Mouse (Mus musculus) gastrocnemius, postnatal 14 days (tissue): ENCODE measurements around the gene Mta1. TPM values are rescaled to one million over a fixed set of nuclear protein-coding genes. Genes with fewer than 3 reads are reported as not detected.

Experiments used
- DNase-seq: peaks from one replicate; pipeline ENCODE4 v3.0.0; 2021; ENCODE audit warnings: mixed read lengths
- intact Hi-C: fragments of 180-260 bp; cut with DNase I; formaldehyde crosslinking; loops from one replicate; pipeline ENCODE4 v1.15.1; 2025; ENCODE audit warnings: low total_unique reads
- total RNA-seq, 2 experiments: library from RNA; stranded (reverse); gene quantifications; 2 replicates each; pipeline ENCODE4 v1.2.3; 2021

The Mta1 gene
- total RNA-seq, 2 experiments from 2014 or later = 34.6 to 35.4 TPM

DNA sequence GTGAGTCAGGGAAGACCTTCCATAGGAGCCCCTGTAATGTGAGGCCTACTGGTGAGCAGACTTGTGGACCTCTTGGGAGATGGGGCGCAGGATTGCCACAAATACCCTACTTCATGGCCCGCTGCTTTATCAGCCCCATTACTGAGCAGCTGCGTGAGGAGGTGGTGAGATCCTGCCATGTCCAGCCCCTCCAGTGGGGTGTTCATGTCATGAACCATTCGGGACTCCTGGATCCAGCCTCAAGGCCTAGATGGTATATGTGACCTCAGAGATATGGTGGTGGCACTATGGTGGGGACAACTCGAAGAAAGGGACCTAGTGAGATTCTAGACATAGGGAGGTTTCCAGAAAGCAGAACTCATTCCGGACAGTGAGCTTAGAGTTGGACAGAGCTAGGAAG, 9.0 kb upstream of the Mta1 start:
- intact Hi-C loops = no loop called here
- DNase-seq = no peak

DNA sequence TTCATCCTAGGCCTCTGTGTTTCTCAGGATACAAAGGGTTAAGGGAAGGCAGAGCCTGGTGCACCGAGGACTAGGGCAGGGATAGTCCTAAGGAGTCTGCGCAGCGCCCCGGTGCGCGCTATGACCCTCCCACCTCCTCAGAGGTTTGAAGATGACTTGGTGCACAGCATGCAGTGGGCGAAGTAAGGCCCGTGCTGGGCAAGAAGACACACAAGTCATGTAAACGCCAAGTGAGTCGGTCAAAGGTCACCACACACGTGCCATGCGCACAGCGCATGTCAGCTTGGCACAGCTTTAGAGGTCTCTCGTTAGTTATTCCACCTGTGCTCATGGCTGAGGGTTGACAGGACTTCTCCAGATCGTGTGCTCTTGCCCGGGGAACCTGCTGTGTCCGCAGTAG, 8.0 kb upstream of the Mta1 start:
- no peak for DNase-seq
- intact Hi-C loops = no loop called here

DNA sequence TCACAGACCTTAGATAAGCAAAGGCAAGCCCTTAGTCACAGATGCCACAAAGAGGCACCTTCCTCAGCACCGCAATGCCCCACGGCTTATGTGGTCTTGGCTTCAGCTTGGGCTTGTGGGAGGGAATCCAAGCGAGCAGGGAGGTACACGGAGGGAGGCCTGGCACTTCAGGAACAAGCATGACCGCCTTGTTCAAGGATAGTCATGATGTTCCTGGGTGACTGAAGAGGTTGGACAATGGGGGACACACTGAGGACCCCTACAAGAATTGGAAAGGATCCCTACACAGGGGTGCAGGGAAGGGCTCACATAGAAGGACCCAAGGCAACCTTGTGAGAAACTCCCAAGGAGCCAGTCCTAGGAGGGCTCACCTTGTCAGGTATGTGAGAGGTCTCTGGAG, 1.0 kb upstream of the Mta1 start:
- intact Hi-C loops = no loop called here
- no peak for DNase-seq

DNA sequence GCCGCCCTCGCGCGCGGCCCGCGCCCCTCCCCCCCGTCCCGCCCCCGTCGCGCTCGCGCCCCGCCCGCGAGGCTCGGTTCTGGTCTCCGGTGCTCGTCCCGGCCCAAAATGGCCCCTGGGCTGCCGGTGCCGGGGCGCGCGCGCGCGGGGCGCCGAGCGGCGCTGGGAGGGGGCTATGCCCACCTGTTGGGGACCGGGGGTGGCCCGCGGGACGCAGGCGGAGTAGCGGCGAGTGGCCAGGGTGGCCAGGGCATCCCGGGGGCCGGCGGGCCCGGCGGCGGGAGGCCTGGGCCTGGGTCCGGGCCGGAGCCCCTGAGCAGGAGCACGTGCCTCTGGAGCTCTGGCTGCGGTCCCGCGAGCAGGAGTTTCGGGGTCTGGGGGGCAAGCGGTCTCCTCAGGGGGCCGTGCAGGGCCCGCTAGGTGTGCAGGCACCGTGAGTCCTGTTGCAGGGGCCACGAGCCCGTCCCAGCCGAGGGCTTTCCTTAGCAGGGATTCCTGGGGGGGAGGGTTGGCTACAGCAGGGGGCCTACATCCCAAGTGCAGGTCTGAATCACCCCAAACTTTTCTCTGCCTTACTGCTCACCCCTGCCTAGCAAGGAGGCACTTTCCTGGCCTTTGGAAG, 563 bp downstream of the Mta1 start:
- intact Hi-C loops = no loop called here
- DNase-seq = no peak

DNA sequence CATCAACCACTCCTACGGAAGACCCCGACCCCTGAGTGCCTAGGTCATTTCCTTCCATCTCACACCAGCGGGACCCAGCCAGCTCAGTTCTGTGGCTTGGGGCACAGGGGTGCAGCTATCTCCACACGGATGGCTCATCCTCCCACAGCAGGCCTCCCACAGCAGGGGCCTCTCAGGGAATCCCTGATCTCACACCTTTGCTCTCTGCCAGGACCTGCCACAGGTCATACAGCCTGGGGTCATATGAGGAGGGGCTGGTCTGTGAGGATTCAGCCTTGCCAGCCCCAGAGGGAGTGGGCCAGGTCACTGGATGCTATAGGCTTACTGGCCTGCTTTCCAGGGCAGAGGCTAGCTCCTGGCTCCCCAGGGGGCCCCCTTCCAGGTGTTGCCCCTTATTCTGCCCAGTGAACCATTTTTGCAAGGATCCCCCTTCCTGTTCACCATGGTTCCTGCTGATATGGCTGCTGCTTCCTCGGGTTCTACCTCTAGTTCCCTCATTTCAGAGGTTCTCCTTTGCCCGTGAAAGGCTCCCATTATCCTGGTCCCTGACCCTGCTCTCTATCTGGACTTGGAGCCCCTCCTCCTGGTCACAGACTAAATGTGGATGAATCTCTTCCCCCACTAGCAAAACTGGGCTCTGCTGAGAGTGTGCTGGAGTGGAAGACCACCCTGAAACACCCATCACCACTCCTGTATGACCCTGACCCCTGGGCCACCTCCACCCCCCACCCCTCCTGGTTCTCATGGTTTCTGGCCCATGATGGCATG, 1.6 kb downstream of the Mta1 start:
- intact Hi-C loops = no loop called here
- DNase-seq = no peak

DNA sequence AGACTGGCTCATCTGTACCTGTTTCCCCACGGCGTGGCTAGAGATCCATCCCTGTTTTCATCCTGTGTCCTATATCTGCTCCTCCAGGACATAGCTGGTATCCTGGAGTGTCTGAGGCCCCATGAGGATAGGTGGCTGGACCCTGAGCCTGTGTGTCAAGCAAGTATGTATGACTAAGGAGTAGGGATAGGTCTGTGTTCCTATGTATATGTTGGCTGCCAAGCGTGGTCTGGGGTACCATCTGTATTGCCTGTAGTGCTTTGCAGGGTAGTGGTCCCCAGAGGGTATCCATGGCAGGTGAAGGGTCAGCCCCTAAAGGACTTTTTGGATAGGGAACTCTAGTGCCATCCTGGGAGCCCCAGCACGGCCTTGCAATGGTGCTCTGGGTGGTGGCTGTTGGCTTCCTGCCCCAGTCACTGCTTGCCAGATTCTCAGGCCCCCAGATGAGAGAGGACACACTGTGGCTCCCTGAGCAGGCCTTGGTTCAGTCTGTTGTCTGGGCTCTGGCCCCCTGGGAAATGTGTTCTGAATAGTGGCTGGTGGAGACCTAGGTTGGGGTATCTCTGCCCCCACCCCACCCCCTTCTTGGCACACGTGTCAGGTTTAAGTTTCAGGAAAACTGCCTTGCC, 2.5 kb downstream of the Mta1 start:
- DNase-seq = peak; percentile 46
- intact Hi-C loops = no loop called here

DNA sequence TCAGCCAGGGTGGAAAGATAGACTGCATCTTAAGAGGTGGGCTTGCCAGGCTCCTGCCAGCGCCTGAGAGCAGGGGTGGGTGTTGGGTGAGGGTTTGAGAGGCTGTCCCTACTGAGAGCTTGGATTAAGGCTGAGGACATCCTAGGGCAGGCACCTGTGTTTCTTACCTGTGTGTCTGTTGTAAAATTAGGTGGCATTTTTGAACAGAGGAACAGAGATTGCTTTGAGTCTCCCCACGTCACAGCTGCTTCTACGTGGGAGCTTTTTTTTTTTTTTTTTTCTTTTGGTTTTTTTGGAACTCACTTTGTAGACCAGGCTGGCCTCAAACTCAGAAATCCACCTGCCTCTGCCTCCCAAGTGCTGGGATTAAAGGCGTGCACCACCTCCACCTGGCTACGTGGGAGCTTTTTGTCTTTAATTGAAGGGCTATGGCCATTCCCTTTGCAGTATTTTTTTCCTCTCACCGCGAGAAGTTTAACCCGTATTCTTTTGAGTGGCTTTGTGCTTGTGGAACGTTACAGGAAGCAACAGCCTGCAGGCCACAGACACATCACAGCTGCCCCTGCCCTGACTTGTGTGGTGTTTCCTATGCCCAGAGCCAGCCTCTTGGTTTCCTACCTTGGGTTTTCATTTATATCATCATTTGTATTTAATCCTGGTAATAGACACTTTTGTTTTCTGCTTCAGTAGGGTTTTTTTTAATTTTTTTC, 3.3 kb downstream of the Mta1 start:
- intact Hi-C loops = no loop called here
- DNase-seq = no peak

DNA sequence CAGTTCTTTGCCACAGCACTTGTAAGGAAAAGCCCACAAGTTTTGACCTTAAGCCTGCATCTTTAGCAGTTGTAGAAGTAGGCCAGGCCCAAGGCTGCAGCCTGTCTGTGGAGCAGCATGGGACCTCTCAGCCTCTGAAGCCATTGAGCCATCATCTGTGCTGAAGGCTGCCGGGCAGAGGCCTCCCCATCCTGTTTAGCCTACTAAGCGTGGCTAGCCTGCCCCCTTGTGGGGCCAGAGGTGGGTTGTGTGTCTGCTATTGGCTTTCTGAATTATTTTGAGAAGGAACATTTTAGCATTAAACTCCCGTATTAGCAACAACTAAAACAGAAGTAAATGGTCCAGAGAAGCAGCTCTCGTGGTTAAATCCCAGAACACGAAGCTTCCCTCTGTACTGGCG, 4.4 kb downstream of the Mta1 start:
- DNase-seq = peak; percentile 64
- intact Hi-C loops = no loop called here

DNA sequence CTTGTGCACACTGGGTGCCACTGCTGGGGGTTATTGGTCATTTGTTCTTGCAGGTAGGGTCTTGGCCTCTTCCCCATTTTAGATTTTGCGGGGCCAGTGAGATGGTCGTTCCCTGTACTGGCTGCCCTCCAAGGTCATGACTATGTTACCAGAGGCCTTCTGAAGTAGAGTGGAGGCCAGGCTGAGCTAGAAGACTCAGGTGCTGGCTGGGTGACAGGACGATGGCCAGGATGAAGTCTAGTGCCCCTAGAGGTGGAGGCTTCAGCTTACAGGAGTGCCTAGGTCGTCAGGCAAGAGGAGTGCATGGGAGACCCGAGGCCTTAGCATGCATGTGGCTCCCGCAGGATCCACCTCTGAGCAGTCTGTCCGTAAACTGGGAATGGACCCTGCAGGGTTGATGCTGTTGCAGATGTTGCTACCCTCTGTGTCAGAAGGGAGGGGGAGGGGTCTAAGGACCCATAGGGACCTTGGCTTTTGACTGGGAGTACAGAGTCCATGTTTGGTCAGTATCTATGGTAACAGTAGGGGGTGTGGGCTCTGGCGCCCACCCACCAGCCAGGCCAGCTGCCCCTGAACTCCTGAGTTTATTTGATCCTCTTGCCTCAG, 5.9 kb downstream of the Mta1 start:
- DNase-seq = no peak
- intact Hi-C loops = no loop called here

DNA sequence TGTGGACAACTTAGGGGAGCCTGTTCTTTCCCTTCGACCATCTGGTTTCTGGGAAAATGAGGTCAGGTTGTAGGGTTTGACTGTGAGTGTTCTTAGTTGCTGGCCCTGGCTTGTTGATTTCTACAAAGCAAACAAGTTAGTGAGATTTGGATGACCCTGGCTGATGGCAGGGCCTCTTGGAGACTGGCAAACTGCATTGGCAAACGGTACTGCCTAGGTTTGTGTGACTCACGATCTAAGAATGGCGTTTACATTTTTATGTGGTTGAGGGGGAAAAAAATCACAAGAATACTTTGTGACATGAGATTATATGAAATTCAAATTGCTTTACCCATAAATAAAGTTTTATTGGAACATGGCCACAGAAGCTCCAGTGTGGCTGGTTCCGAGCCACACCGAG, 8.3 kb downstream of the Mta1 start:
- intact Hi-C loops = no loop called here
- DNase-seq = no peak

DNA sequence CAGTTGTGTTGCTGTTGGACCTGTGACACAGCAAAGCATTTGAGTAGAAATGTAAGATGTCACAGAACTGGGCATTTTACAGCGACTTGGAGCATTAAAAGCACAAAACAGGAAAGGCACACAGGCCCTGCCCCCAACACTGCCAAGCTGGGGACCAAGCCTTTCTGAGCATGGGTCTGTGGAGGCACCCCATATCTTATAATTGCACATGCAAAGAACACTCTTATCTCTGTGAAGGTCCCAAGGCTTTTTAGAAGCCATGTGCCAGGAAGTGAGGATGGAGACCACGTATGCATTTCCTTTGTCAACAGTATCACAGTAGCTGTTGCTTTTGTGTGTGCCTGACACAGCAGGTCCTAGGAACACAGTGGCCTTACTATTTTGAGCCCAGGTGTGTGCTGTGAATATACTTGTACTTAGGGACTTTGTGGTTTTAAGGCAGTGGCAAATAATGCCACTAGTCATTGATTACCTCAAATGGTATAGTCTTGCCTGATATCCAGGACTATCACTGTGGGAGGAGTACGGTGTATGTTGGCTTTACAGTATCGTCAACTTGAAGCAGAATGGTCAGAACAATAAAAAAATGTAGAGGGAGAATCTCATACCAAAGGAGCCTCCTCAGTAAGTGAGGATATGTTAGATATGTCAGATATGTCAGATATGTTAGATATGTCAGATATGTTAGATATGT, 9.5 kb downstream of the Mta1 start:
- no peak for DNase-seq
- intact Hi-C loops = no loop called here

DNA sequence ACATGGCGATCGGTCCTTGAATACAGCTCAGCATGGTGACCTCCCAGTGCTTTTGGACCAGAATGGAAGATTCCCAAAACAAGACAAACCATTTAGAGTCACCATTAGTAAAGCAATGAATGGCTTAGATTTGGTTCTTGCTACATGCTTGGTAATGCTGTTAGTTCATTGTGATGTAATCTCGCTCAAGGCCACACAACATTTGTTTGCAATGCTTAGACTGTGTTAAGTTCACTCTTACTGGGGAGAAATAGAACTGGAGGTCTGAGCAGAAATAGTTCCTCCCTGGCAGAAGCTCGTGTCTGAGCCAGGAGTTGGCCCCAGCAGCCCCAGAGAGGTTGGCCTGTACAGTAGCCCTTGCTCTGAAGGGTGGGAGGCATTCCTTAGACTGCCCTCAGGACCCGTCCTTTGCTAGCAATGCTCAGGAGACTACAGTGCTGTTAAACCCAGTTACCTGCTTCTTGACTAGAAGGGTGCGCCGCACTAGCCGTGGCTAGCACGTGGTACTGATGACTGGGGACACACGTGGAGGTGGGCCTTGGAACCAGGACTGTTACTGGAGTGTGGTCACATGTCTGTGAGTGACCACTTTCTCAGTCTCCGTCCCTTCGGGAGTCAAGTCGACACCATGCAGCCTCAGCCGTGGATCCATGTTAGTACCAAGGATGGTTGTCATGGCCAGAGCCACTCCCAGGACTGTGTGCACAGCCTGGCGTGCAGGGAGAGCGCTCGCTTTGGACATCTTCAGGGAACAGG, 10.6 kb downstream of the Mta1 start:
- intact Hi-C loops = no loop called here
- no peak for DNase-seq

DNA sequence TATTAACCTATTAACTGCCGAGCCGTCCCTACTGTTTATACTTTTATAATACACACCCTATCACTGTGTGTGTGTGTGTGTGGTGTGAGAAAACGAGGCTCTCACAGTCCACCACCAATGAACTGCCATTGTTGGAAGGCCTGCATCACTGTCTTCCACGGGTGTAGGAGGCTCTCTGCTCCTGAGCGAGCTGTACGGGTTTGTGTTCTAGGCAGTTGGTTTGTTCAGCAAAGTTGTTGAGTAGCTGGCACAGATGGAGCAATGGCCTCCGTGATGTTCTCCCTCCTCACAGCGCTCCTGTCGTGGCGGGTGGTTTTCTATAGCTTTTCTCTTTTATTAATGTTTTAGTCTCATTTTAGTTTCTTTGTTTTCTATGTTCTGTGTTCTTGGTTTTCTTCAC, 11.7 kb downstream of the Mta1 start:
- intact Hi-C loops = no loop called here
- no peak for DNase-seq

DNA sequence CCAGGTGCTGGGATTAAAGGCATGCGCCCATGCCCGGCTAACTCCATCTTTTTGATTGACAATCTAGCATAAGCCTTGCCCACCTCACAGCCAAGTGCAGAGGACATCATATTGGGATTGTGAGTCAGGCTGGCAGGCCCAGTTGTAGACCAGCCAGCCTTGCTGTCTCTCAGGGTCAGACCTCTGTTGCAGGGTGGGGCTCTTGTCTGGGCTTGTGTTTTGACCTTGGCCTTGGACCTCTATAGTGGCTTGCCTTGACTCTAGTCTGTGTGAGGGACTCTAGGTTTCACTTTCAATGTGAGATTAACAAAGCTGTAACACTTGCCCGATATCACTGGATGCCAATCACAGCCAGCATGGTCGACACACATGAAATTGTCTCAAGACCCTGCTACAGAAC, 16.1 kb downstream of the Mta1 start:
- intact Hi-C loops = no loop called here
- no peak for DNase-seq

DNA sequence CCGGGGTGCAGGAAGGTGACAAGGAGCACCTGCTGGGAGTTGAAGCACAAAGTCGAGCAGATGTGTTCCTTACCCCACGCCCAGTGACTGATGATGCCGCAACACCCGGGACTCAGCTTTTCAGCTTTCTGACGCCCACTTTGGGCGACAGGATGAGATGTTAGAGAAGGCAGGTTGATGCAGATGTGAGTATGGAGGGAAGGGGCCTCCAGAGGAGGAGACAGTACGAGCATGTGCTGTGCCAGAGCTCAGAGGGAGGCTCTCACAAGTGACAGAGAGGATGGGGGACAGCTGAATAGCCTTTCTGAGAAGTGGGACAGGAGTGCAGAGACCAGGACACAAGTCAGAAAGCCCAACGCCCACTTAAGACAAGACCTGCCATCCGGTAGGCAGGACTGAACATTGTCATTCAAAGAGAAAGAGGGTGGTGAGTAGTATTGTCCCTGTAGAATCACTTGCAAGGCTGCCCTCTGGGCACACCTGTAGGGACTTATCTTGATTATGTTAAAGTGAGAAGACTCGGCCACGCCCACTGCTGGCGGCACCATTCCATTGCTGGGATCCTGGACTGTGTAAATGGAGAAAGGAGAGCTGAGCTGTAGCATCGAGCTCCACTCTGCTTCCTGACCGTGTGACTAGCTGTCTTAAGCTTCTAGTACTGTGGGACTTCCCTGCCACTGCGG, 16.9 kb downstream of the Mta1 start:
- no peak for DNase-seq
- intact Hi-C loops = no loop called here

DNA sequence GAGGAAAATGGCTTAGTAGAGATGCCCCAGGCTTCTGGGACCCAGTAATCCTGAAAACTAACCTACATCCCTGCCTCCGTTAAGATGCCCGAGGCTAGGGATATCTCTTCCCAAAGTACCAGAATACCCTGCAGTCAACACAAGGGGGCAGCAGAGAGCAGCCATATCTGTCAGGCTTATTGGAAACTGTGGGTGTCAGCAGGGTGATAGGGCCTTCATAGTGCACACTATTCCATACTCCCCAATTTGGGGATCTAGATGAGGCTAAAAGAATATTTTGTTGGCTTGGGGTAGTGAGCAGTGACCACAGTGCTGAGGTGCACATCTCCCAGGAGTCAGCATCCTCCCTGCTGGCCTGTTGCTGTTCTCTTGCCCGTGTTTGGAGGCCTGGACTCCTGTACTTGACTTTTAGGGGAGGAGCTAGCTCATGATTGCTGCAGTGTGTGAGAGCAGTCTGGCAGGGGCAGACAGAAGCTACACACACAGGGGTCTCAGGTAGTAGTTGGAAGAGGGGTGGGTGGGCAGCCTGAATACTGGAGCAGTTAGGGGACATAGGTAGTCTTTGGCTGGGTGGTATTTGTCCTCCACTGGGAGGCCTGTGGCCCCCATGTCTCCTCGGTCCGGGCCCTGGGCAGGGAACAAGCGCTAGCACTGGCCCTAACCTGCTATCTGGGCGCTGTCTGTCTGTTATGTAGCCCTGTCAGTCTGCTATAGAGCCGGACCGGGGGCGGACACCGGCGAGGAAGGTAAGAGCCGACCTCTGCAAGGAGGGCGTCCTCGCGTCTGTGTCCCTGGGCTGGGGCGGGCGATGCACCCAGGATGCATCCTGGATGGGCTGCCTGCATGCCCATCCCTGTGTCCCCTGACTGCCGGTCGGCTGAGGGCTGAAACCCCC, 21.7 kb downstream of the Mta1 start:
- DNase-seq = peak; percentile 78
- intact Hi-C loops = no loop called here

DNA sequence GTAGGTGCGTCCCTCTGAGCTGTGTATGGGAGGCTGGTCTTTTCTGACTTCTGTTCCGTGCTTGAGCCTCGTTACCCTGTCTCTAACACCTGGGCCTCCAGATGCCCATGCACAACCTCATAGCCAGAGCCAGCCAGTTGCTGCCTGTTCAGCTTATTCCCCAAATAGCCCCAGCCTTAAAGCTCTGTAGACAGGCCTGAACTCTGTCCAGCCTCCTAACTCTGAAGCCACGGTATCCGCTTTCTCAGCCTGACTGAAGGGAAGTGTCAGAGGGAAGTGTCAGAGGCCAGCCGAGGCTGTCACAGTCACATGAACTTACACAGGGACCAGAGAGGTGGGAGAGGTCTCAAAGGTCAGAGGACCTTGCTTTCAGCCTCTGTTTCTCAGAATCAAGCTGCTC, 26.6 kb downstream of the Mta1 start:
- intact Hi-C loops = no loop called here
- DNase-seq = no peak
